Mouse (Mus musculus): ENCODE measurements around the gene Rab3gap2.

Rab3gap2 gene

GRCm38 (mm10) chr1:185226889-185227288, 23.0 kb downstream of the Rab3gap2 start:
- DNase-seq (ENCODE audit: low spot score): peak; percentile 43

- DNase-seq (ENCODE audit: low spot score): no peak
These were observed 23.8 kb downstream of the Rab3gap2 start for GRCm38 (mm10) chr1:185227766-185228165.

GRCm38 (mm10) chr1:185229406-185230201, 25.7 kb downstream of the Rab3gap2 start:
- peak; percentile 23 for DNase-seq (ENCODE audit: low spot score)

GRCm38 (mm10) chr1:185235837-185236236, 31.9 kb downstream of the Rab3gap2 start:
- peak; percentile 69 for DNase-seq (ENCODE audit: low spot score)

GRCm38 (mm10) chr1:185236530-185236929, 32.6 kb downstream of the Rab3gap2 start:
- peak; percentile 25 for DNase-seq (ENCODE audit: low spot score)

- no peak for DNase-seq (ENCODE audit: low spot score)
These were observed 39.1 kb downstream of the Rab3gap2 start for GRCm38 (mm10) chr1:185243013-185243412.

- no peak for DNase-seq (ENCODE audit: low spot score)
These were observed 41.5 kb downstream of the Rab3gap2 start for GRCm38 (mm10) chr1:185245456-185245855.

- no peak for DNase-seq (ENCODE audit: low spot score)
These were observed 43.6 kb downstream of the Rab3gap2 start for GRCm38 (mm10) chr1:185247429-185248085.

- no peak for DNase-seq (ENCODE audit: low spot score)
These were observed 44.8 kb downstream of the Rab3gap2 start for GRCm38 (mm10) chr1:185248728-185249127.

GRCm38 (mm10) chr1:185252351-185252750, 48.4 kb downstream of the Rab3gap2 start:
- no peak for DNase-seq (ENCODE audit: low spot score)

- DNase-seq (ENCODE audit: low spot score): no peak
These were observed 49.4 kb downstream of the Rab3gap2 start for GRCm38 (mm10) chr1:185253140-185253892.

- no peak for DNase-seq (ENCODE audit: low spot score)
These were observed 51.4 kb downstream of the Rab3gap2 start for GRCm38 (mm10) chr1:185255336-185255735.

GRCm38 (mm10) chr1:185256753-185257152, 52.8 kb downstream of the Rab3gap2 start:
- peak; percentile 16 for DNase-seq (ENCODE audit: low spot score)

GRCm38 (mm10) chr1:185262565-185262964, 58.6 kb downstream of the Rab3gap2 start:
- DNase-seq (ENCODE audit: low spot score): no peak

GRCm38 (mm10) chr1:185268675-185269074, 64.8 kb downstream of the Rab3gap2 start:
- no peak for DNase-seq (ENCODE audit: low spot score)

GRCm38 (mm10) chr1:185270403-185271097, 66.6 kb downstream of the Rab3gap2 start:
- no peak for DNase-seq (ENCODE audit: low spot score)

- no peak for DNase-seq (ENCODE audit: low spot score)
These were observed 67.5 kb downstream of the Rab3gap2 start for GRCm38 (mm10) chr1:185271373-185271772.

GRCm38 (mm10) chr1:185274819-185275545, 71.1 kb downstream of the Rab3gap2 start:
- no peak for DNase-seq (ENCODE audit: low spot score)

GRCm38 (mm10) chr1:185275976-185276375, 72.1 kb downstream of the Rab3gap2 start:
- DNase-seq (ENCODE audit: low spot score): no peak

GRCm38 (mm10) chr1:185277022-185277421, 73.1 kb downstream of the Rab3gap2 start:
- peak; percentile 65 for DNase-seq (ENCODE audit: low spot score)

GRCm38 (mm10) chr1:185279288-185279687, 75.4 kb downstream of the Rab3gap2 start:
- no peak for DNase-seq (ENCODE audit: low spot score)

All from lung, postnatal 25 days (tissue).